Mouse (Mus musculus): ENCODE data around the gene Tbcel. TPM values are rescaled to one million over a fixed set of nuclear protein-coding genes. Genes with fewer than 3 reads are reported as not detected.

Tbcel gene
- total and polyA plus RNA-seq, 3 experiments, result 13.8 to 39.8 (median 20.4) TPM

DNA sequence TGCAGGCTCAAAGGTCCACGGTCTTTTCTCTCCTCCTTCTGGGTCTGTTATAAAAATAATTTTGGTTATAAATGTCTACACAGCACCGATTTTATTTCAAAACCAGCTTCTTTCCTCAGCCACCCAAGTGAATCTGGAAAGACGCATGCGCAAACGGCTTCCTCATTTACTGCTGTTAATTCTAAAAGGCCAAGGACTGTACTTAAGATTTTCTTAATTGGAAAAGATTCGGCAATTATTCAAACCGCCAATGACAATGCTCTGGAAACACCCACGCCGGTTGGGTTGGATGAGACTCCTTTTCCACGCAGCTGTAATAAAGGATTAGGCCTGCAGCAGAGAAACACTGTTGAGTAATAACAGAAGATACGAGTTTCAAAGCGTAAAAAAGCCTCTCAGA is 94.3 kb downstream of the Tbcel start:
- H3K36me3 ChIP-seq (ENCODE audit: control insufficient read depth in 1 of 2, insufficient read depth in 2 of 2, low read length in 2 of 2), result peaks cover 0 to 2% of the 10 kb centered on the region in 2 experiments; a peak in 1 of 4 replicates

DNA sequence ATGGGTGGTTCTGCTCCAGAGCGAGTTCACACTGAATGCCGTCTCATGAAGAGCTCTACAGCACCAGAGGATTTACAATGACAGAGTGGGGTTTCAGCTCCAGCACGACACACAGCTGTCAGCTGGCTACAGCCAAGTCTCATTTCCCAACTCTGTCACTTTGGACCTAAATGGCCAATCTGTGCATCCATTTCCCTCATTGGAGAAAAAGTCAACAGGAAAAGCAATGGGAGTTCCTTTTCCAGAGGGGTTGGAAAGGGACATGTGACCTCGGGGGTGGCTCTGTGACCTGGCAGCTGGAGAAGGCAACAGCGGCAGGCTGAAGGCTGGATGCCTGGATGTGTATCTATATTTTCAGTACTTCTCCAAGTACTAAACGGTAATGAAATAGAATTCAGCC is 96.3 kb downstream of the Tbcel start:
- no peak overlapping the region for H3K9ac ChIP-seq (ENCODE audit: control insufficient read depth, low read depth, low read length, poor library complexity, severe bottlenecking)
- no peak overlapping the region for H3K27ac ChIP-seq (ENCODE audit: control insufficient read depth, low read depth, low read length)
- no peaks in the 10 kb centered on the region for H3K9me3 ChIP-seq (replicated peaks; ENCODE audit: insufficient read depth, low read length)
- H3K79me2 ChIP-seq (ENCODE audit: control insufficient read depth, insufficient read depth, low read length, poor library complexity), result no peaks in the 10 kb centered on the region
- TF ChIP-seq HCFC1 (IDR thresholded peaks at IDR 0.05; ENCODE audit: low read depth, low read length), result no peak
- TF ChIP-seq MAZ (IDR thresholded peaks at IDR 0.05; ENCODE audit: low read depth, low read length), result no peak
- no peak for TF ChIP-seq ZKSCAN1 (IDR thresholded peaks at IDR 0.05; ENCODE audit: low read depth, low read length)
- no peak for TF ChIP-seq MAX (IDR thresholded peaks at IDR 0.05; ENCODE audit: low read length)
- no peak for TF ChIP-seq MXI1 (IDR thresholded peaks at IDR 0.05; ENCODE audit: low read depth, low read length)
- no peak for TF ChIP-seq ZNF384 (IDR thresholded peaks at IDR 0.05; ENCODE audit: low read depth, low read length)
- TF ChIP-seq RCOR1 (IDR thresholded peaks at IDR 0.05; ENCODE audit: low read depth, low read length), result no peak
- DNase-seq (ENCODE audit: low read depth, low spot score), result no peak
- H3K36me3 ChIP-seq (ENCODE audit: control insufficient read depth in 1 of 2, insufficient read depth in 2 of 2, low read length in 2 of 2), result peaks cover 0 to 2% of the 10 kb centered on the region in 2 experiments; a peak in 1 of 4 replicates
- H3K4me3 ChIP-seq (ENCODE audit: control insufficient read depth in 1 of 2, insufficient read depth in 1 of 2, low read depth in 2 of 2, low read length in 2 of 2), result no peak overlapping the region
- no peaks in the 10 kb centered on the region for H3K4me1 ChIP-seq (ENCODE audit: control insufficient read depth in 1 of 2, insufficient read depth in 2 of 2, low read length in 2 of 2)
- no peaks in the 10 kb centered on the region for H3K27me3 ChIP-seq (ENCODE audit: control insufficient read depth in 1 of 2, insufficient read depth in 2 of 2, low read length in 2 of 2)

More for the DNA sequence above, 94.3 kb downstream of the Tbcel start:
- no peak for DNase-seq (ENCODE audit: low read depth, low spot score)
- Histone ChIP-seq H3K9ac (ENCODE audit: control insufficient read depth, low read depth, low read length, poor library complexity, severe bottlenecking) (no peak overlapping the region), H3K27me3 (ENCODE audit: control insufficient read depth in 1 of 2, insufficient read depth in 2 of 2, low read length in 2 of 2) (no peaks in the 10 kb centered on the region), H3K9me3 (replicated peaks; ENCODE audit: insufficient read depth, low read length) (no peaks in the 10 kb centered on the region), H3K4me3 (ENCODE audit: control insufficient read depth in 1 of 2, insufficient read depth in 1 of 2, low read depth in 2 of 2, low read length in 2 of 2) (no peak overlapping the region), H3K27ac (ENCODE audit: control insufficient read depth, low read depth, low read length) (no peak overlapping the region), H3K4me1 (ENCODE audit: control insufficient read depth in 1 of 2, insufficient read depth in 2 of 2, low read length in 2 of 2) (no peaks in the 10 kb centered on the region), H3K79me2 (ENCODE audit: control insufficient read depth, insufficient read depth, low read length, poor library complexity) (no peaks in the 10 kb centered on the region)
- TF ChIP-seq NRF1 (IDR thresholded peaks at IDR 0.05; ENCODE audit: insufficient read depth, low read depth, low read length, poor library complexity, severe bottlenecking) (no peak), MAZ (IDR thresholded peaks at IDR 0.05; ENCODE audit: low read depth, low read length) (no peak), USF1 (IDR thresholded peaks at IDR 0.05; ENCODE audit: low read depth, low read length) (no peak), CTCF (IDR thresholded peaks at IDR 0.05 in 2 of 3, conservative IDR thresholded peaks at IDR 0.05 in 1 of 3; ENCODE audit: control insufficient read depth in 1 of 3, insufficient read depth in 1 of 3, low read depth in 2 of 3, low read length in 3 of 3, poor library complexity in 1 of 3, severe bottlenecking in 1 of 3) (no peak), MYC (IDR thresholded peaks at IDR 0.05; ENCODE audit: low read depth, low read length) (no peak), HCFC1 (IDR thresholded peaks at IDR 0.05; ENCODE audit: low read depth, low read length) (no peak), POLR2AphosphoS5 (IDR thresholded peaks at IDR 0.05; ENCODE audit: borderline replicate concordance, low read depth, low read length) (no peak), MAFK (IDR thresholded peaks at IDR 0.05; ENCODE audit: borderline replicate concordance, low read depth, low read length) (no peak), MXI1 (IDR thresholded peaks at IDR 0.05; ENCODE audit: low read depth, low read length) (no peak), ZC3H11A (IDR thresholded peaks at IDR 0.05; ENCODE audit: low read depth, low read length) (no peak)

- Histone ChIP-seq H3K27ac (ENCODE audit: control insufficient read depth, low read depth, low read length) (no peak overlapping the region), H3K36me3 (ENCODE audit: control insufficient read depth in 1 of 2, insufficient read depth in 2 of 2, low read length in 2 of 2) (no peaks in the 10 kb centered on the region), H3K4me1 (ENCODE audit: control insufficient read depth in 1 of 2, insufficient read depth in 2 of 2, low read length in 2 of 2) (no peaks in the 10 kb centered on the region), H3K9ac (ENCODE audit: control insufficient read depth, low read depth, low read length, poor library complexity, severe bottlenecking) (no peak overlapping the region), H3K27me3 (ENCODE audit: control insufficient read depth in 1 of 2, insufficient read depth in 2 of 2, low read length in 2 of 2) (no peaks in the 10 kb centered on the region), H3K79me2 (ENCODE audit: control insufficient read depth, insufficient read depth, low read length, poor library complexity) (no peaks in the 10 kb centered on the region), H3K9me3 (replicated peaks; ENCODE audit: insufficient read depth, low read length) (no peaks in the 10 kb centered on the region), H3K4me3 (ENCODE audit: control insufficient read depth in 1 of 2, insufficient read depth in 1 of 2, low read depth in 2 of 2, low read length in 2 of 2) (no peak overlapping the region)
- DNase-seq (ENCODE audit: low read depth, low spot score), result no peak
- TF ChIP-seq MAZ (IDR thresholded peaks at IDR 0.05; ENCODE audit: low read depth, low read length) (no peak), CHD1 (IDR thresholded peaks at IDR 0.05; ENCODE audit: low read depth, low read length) (no peak), CHD2 (IDR thresholded peaks at IDR 0.05; ENCODE audit: low read length) (no peak), UBTF (IDR thresholded peaks at IDR 0.05; ENCODE audit: borderline replicate concordance, insufficient read depth, low read depth, low read length) (no peak), ZKSCAN1 (IDR thresholded peaks at IDR 0.05; ENCODE audit: low read depth, low read length) (no peak), ETS1 (IDR thresholded peaks at IDR 0.05; ENCODE audit: low read depth, low read length) (no peak), RCOR1 (IDR thresholded peaks at IDR 0.05; ENCODE audit: low read depth, low read length) (no peak), KAT2A (conservative IDR thresholded peaks at IDR 0.05; ENCODE audit: low read depth, low read length) (no peak), POLR2A (IDR thresholded peaks at IDR 0.05; ENCODE audit: control insufficient read depth in 1 of 2, insufficient read depth in 1 of 2, low read depth in 1 of 2, low read length in 2 of 2, poor library complexity in 1 of 2) (no peak), MYC (IDR thresholded peaks at IDR 0.05; ENCODE audit: low read depth, low read length) (no peak), TAL1 (IDR thresholded peaks at IDR 0.05; ENCODE audit: low read length) (no peak), GATA1 (IDR thresholded peaks at IDR 0.05; ENCODE audit: low read depth, low read length) (no peak)
Observed at GRCm38 (mm10) chr9:42405736-42406135, 101.9 kb downstream of the Tbcel start.

Data from MEL (cell line).